Mouse (Mus musculus): ENCODE measurements around the gene Aanat.

The Aanat gene

GRCm38 (mm10) chr11:116611883-116612282, 25.7 kb downstream of the Aanat start:
- DNase-seq = no peak

- DNase-seq = no peak
Measured at GRCm38 (mm10) chr11:116612554-116612953, 26.3 kb downstream of the Aanat start.

- no peak for DNase-seq
Measured at GRCm38 (mm10) chr11:116613234-116613633, 27.0 kb downstream of the Aanat start.

- peak; percentile 83 to 90 for DNase-seq
Measured at GRCm38 (mm10) chr11:116615735-116616437, 29.7 kb downstream of the Aanat start.

GRCm38 (mm10) chr11:116616438-116617118, 30.3 kb downstream of the Aanat start:
- peak; percentile 44 to 51 for DNase-seq

- DNase-seq = peak; percentile 71 to 84
Measured at GRCm38 (mm10) chr11:116617641-116618040, 31.4 kb downstream of the Aanat start.

GRCm38 (mm10) chr11:116618666-116619065, 32.4 kb downstream of the Aanat start:
- DNase-seq = no peak

GRCm38 (mm10) chr11:116619156-116619555, 32.9 kb downstream of the Aanat start:
- peak; percentile 83 to 86 for DNase-seq

GRCm38 (mm10) chr11:116619561-116619960, 33.3 kb downstream of the Aanat start:
- no peak for DNase-seq

- peak; percentile 82 to 87 for DNase-seq
Measured at GRCm38 (mm10) chr11:116620073-116620472, 33.8 kb downstream of the Aanat start.

- DNase-seq = no peak
Measured at GRCm38 (mm10) chr11:116620559-116621253, 34.5 kb downstream of the Aanat start.

GRCm38 (mm10) chr11:116621258-116621704, 35.0 kb downstream of the Aanat start:
- peak; percentile 94 to 97 for DNase-seq

- peak; percentile 42 to 61 for DNase-seq
Measured at GRCm38 (mm10) chr11:116623281-116624124, 37.3 kb downstream of the Aanat start.

GRCm38 (mm10) chr11:116624131-116624832, 38.0 kb downstream of the Aanat start:
- peak; percentile 89 for DNase-seq

GRCm38 (mm10) chr11:116625081-116626000, 39.1 kb downstream of the Aanat start:
- peak in 1 of 2 experiments; percentile 43 for DNase-seq

GRCm38 (mm10) chr11:116626299-116627071, 40.3 kb downstream of the Aanat start, which contains the start of gene Rhbdf2:
Gene Rhbdf2, minus strand, starts transcription at chr11:116627019.
- DNase-seq = no peak

- no peak for DNase-seq
Measured at GRCm38 (mm10) chr11:116627072-116628020, 41.1 kb downstream of the Aanat start.

- DNase-seq = peak; percentile 85 to 90
Measured at GRCm38 (mm10) chr11:116628712-116629111, 42.5 kb downstream of the Aanat start.

- DNase-seq = no peak
Measured at GRCm38 (mm10) chr11:116629472-116629871, 43.2 kb downstream of the Aanat start.
